Mouse (Mus musculus): ENCODE data around the gene Gm20388. TPM values are rescaled to one million over a fixed set of nuclear protein-coding genes. Genes with fewer than 3 reads are reported as not detected.

The Gm20388 gene
- polyA plus RNA-seq, 1 experiment from 2014 or later: not detected

DNA sequence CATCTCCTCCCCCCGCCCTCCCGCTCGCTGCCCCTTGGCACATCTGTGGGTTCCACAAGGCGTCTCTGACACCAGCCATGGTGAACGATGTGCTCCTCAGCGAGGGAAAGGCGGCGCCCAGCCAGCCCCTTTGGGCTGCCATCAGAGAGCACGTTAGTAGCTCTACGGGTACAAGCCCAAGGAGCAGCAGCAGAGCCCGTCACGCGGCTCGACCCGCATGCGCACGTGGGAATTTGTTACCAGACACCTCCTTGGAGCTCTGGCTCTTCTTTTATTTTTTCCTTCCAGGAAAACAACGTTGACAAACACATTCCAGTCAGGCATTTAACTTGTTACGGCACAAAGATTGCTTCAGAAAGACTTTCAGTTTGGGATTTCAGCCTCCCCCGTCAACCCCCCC, 1765.1 kb downstream of the Gm20388 start:
- 48% methylated on average over 20 of the region's 20 CpGs for WGBS
- Histone ChIP-seq H3K4me1 (replicated peaks) (no peaks in the 10 kb centered on the region; the same call in 1 of the 2 replicates), H3K27ac (no peak overlapping the region), H3K9me3 (replicated peaks) (no peaks in the 10 kb centered on the region), H3K36me3 (no peaks in the 10 kb centered on the region), H3K27me3 (no peaks in the 10 kb centered on the region), H3K9ac (no peak overlapping the region), H3K4me2 (no peak overlapping the region), H3K4me3 (no peak overlapping the region)
- no peak for ATAC-seq (replicated peaks; ENCODE audit: insufficient number of reproducible peaks, insufficient read depth, low FRiP score, low read depth)

DNA sequence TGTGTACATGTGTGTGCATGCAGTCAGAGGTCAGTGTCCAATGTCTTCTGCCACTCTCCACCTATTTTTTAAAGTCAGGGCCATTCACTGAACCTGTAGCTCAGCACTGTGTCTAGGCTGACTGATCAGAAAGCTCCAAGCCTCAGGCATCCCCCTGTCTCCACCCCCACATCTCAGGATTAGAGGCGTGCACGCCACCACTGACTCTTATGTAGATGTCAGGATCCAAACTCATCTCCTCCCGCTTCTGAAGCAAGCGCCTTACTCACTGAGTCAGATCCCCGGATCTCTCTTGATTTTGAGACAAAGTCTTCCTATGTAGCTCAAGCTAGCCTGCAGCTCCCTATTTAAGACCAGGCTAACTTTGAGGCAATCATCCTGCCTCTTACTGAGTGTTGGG, 1768.1 kb downstream of the Gm20388 start:
- no peak overlapping the region for H3K9ac ChIP-seq
- WGBS: 64% methylated on average over 5 of the region's 5 CpGs
- H3K4me2 ChIP-seq: no peak overlapping the region
- no peak overlapping the region for H3K27ac ChIP-seq
- no peaks in the 10 kb centered on the region for H3K36me3 ChIP-seq
- no peaks in the 10 kb centered on the region for H3K9me3 ChIP-seq (replicated peaks)
- no peak overlapping the region for H3K4me3 ChIP-seq
- ATAC-seq (replicated peaks; ENCODE audit: insufficient number of reproducible peaks, insufficient read depth, low FRiP score, low read depth): no peak
- no peaks in the 10 kb centered on the region; the same call in 1 of the 2 replicates for H3K4me1 ChIP-seq (replicated peaks)
- H3K27me3 ChIP-seq: no peaks in the 10 kb centered on the region

DNA sequence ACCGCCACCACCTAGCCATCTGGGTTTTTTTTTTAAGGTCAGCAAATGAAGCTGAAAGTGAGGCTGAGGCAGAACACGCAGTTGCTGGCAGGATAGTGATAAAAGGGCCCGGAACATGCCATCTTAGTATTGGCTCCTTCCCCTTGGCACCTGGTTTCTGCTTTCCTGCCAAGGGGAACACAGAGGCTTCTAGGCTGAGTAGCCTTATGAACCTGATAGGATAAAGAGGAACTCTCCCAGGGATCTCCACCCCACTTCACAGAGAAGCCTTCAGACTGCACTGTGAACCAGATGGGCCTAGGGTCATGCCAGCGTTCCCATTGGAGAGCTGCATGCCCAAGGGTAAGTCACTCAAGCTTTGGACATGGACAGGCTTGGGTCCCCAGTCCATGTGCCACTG, 1770.3 kb downstream of the Gm20388 start:
- no peak overlapping the region for H3K4me2 ChIP-seq
- no peak overlapping the region for H3K27ac ChIP-seq
- WGBS: 77% methylated on average over 4 of the region's 4 CpGs
- H3K4me1 ChIP-seq (replicated peaks): no peaks in the 10 kb centered on the region
- H3K9me3 ChIP-seq (replicated peaks): no peaks in the 10 kb centered on the region
- H3K36me3 ChIP-seq: no peaks in the 10 kb centered on the region
- no peaks in the 10 kb centered on the region for H3K27me3 ChIP-seq
- H3K4me3 ChIP-seq: no peak overlapping the region
- H3K9ac ChIP-seq: no peak overlapping the region
- ATAC-seq (replicated peaks; ENCODE audit: insufficient number of reproducible peaks, insufficient read depth, low FRiP score, low read depth): no peak

DNA sequence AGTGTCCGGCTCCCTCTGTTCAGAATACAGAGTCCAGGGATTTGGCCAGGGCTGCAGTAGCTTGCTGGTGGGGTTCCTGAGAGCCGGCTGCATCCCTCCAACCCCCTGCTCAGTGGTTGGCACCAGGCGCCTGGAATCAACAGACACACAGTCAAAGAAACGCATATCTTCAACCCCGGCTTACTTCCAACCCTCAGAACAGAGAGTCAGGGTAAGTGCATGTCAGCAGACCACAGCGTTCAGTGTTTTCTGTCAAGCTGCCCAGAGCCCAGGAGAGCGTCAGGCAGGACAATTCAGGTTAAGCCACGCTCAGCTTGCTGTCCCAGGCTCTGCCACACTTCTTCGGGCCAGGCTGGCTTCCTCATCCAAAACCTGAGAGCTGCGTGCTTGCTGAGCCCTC, 1770.8 kb downstream of the Gm20388 start:
- H3K9ac ChIP-seq: no peak overlapping the region
- H3K4me2 ChIP-seq: no peak overlapping the region
- 34% methylated on average over 10 of the region's 10 CpGs for WGBS
- H3K36me3 ChIP-seq: no peaks in the 10 kb centered on the region
- no peak overlapping the region for H3K27ac ChIP-seq
- no peaks in the 10 kb centered on the region for H3K4me1 ChIP-seq (replicated peaks)
- H3K27me3 ChIP-seq: no peaks in the 10 kb centered on the region
- no peak overlapping the region for H3K4me3 ChIP-seq
- no peak for ATAC-seq (replicated peaks; ENCODE audit: insufficient number of reproducible peaks, insufficient read depth, low FRiP score, low read depth)
- no peaks in the 10 kb centered on the region for H3K9me3 ChIP-seq (replicated peaks)

DNA sequence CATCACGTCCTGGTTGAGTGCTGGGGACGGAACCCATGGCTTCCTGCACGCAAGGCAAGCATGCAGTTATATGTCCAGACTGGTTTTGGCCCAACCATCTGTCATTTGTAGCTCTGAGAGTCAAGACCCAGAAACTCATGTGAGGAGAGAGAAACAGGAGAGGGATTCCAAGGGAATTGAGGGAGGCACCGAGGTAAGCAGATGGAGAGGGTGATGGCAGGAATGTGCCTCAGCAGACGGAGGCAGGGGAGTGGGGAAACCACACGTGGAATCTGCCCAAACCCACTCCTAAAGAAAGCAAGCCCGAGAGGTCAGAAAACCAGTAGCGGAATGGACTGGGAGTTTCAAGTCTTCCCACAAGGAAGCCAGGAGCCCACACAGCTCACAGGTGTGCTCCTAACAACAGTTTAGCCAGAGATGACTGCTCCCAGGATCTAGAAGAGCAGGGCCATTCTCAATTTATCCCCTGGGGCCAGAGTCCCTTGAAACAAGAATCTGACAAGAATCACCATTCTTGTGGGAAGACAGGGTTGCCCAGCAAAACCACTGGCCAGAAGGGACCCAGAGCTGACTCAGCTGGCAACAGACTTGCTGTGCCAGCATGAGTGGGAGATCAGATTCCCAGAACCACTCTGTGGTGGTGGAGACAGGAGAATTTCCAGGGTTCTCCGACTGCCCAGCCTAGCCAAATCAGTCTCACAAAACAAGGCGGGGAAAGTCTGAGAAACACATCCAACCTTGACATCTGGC, 1772.6 kb downstream of the Gm20388 start:
- H3K4me1 ChIP-seq (replicated peaks): peaks cover 7% of the 10 kb centered on the region
- no peak overlapping the region for H3K4me2 ChIP-seq
- H3K9me3 ChIP-seq (replicated peaks): no peaks in the 10 kb centered on the region
- no peak overlapping the region for H3K27ac ChIP-seq
- no peaks in the 10 kb centered on the region for H3K27me3 ChIP-seq
- no peaks in the 10 kb centered on the region for H3K36me3 ChIP-seq
- no peak for ATAC-seq (replicated peaks; ENCODE audit: insufficient number of reproducible peaks, insufficient read depth, low FRiP score, low read depth)
- 59% methylated on average over 10 of the region's 10 CpGs for WGBS
- no peak overlapping the region for H3K9ac ChIP-seq
- H3K4me3 ChIP-seq: no peak overlapping the region

DNA sequence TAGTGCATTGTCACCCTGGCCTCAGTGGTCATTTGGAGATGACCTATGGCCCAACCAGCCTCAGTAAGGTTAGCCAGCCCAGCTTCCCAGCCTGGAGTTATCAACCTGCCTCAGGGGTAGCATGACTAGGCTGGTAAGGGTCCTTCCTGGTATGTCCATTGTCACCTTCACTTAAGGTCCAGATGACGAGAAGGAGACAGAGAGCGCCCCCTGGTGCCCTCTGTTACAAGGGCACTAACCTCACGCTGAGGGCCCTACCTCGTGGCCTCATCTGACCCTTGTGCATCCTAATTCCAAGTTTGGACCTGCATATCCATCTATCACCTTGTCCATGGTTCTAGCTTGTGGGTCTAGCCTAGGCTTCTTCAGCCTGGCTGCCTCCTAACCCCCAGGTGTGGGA, 1774.8 kb downstream of the Gm20388 start:
- H3K9ac ChIP-seq: no peak overlapping the region
- H3K27me3 ChIP-seq: no peaks in the 10 kb centered on the region
- no peak overlapping the region for H3K4me2 ChIP-seq
- ATAC-seq (replicated peaks; ENCODE audit: insufficient number of reproducible peaks, insufficient read depth, low FRiP score, low read depth): no peak
- peaks cover 7% of the 10 kb centered on the region for H3K4me1 ChIP-seq (replicated peaks)
- no peak overlapping the region for H3K27ac ChIP-seq
- no peak overlapping the region for H3K4me3 ChIP-seq
- WGBS: 14% methylated on average over 4 of the region's 4 CpGs
- no peaks in the 10 kb centered on the region for H3K36me3 ChIP-seq
- no peaks in the 10 kb centered on the region for H3K9me3 ChIP-seq (replicated peaks)

DNA sequence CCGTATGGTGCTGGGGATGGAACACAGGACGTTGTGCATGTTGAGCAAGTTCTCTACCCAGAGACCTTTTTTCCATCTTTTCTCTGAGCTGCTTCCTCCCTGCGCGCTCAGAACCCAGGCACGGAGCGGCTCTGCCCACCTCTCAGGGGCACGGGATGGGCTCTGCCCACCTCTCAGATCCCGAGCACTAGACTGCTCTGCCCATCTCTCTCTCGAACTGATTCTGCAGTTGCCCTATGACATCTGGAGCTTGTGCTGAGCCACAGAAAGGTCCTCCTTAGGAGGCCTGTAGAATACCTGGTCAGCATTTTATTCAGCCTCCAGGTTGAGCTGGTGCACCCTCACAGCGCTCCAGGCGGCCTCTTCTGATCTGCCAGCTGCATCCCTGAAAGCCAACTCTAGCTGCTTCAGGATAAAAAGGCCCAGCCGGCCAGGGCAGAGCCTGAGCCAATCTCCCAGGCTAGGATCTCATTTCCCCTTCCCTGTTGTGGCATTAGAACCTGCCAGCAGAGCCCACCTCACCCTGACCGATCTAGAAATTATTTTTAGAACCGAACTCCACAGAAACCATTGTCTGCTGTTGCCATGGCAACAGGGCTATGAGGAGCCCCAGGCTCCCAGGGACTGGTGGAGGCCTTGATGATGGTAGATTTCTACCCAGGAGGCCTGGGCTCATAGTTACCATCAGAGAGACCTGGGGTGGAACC, 1777.0 kb downstream of the Gm20388 start:
- Histone ChIP-seq H3K27me3 (no peaks in the 10 kb centered on the region), H3K9me3 (replicated peaks) (no peaks in the 10 kb centered on the region), H3K4me3 (no peak overlapping the region), H3K27ac (no peak overlapping the region), H3K36me3 (no peaks in the 10 kb centered on the region), H3K9ac (no peak overlapping the region), H3K4me2 (no peak overlapping the region), H3K4me1 (replicated peaks) (peaks cover 7% of the 10 kb centered on the region)
- ATAC-seq (replicated peaks; ENCODE audit: insufficient number of reproducible peaks, insufficient read depth, low FRiP score, low read depth): no peak
- 56% methylated on average over 14 of the region's 14 CpGs for WGBS

DNA sequence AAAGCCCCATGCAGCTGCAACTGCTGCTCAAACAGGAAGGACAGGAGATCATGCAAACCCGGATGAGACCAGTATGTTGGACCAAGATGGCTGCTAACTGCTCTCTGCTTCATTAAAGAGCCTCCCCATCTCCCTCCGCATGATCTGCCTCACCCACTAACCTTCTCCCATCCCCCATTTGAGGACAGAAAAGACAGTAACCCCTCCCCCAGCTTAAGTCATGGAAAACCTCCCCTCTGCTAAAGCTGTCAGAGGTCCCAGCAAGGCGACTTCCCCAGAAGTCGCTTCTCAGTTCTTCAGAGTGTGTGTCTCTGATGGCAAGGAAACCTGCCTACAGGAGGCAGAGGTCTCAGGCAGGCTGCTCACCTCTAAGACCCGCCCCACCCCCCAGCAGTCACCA, 1777.9 kb downstream of the Gm20388 start:
- Histone ChIP-seq H3K4me1 (replicated peaks) (peaks cover 7% of the 10 kb centered on the region), H3K9me3 (replicated peaks) (no peaks in the 10 kb centered on the region), H3K4me2 (no peak overlapping the region), H3K36me3 (no peaks in the 10 kb centered on the region), H3K27ac (no peak overlapping the region), H3K4me3 (no peak overlapping the region), H3K9ac (no peak overlapping the region), H3K27me3 (no peaks in the 10 kb centered on the region)
- WGBS: 44% methylated on average over 5 of the region's 5 CpGs
- ATAC-seq (replicated peaks; ENCODE audit: insufficient number of reproducible peaks, insufficient read depth, low FRiP score, low read depth): no peak

DNA sequence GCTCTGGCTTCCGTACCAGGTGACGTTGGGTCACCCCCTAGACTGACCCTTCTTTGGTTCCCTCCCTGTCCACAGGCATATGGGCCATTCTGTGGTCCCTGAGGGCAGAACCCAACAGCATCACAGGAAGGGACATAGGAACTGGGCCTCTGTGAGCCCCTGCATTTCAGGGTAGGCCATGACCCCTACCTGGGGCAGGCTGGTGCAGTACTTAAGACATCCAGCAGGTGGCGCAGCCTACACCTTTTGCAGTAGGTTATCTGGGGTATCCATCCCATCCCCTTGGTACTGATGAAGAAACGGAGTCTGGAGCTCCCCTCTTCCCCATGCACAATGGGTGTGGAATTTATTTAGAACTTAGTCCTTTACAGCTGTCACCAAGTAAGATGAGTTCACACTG, 1783.8 kb downstream of the Gm20388 start:
- H3K36me3 ChIP-seq: no peaks in the 10 kb centered on the region
- no peak overlapping the region for H3K27ac ChIP-seq
- no peaks in the 10 kb centered on the region for H3K9me3 ChIP-seq (replicated peaks)
- no peak overlapping the region for H3K4me3 ChIP-seq
- peaks cover 9% of the 10 kb centered on the region for H3K4me1 ChIP-seq (replicated peaks)
- no peak overlapping the region for H3K4me2 ChIP-seq
- no peak overlapping the region for H3K9ac ChIP-seq
- ATAC-seq (replicated peaks; ENCODE audit: insufficient number of reproducible peaks, insufficient read depth, low FRiP score, low read depth): no peak
- no peaks in the 10 kb centered on the region; the same call in 1 of the 2 replicates for H3K27me3 ChIP-seq
- 55% methylated on average over 4 of the region's 4 CpGs for WGBS

DNA sequence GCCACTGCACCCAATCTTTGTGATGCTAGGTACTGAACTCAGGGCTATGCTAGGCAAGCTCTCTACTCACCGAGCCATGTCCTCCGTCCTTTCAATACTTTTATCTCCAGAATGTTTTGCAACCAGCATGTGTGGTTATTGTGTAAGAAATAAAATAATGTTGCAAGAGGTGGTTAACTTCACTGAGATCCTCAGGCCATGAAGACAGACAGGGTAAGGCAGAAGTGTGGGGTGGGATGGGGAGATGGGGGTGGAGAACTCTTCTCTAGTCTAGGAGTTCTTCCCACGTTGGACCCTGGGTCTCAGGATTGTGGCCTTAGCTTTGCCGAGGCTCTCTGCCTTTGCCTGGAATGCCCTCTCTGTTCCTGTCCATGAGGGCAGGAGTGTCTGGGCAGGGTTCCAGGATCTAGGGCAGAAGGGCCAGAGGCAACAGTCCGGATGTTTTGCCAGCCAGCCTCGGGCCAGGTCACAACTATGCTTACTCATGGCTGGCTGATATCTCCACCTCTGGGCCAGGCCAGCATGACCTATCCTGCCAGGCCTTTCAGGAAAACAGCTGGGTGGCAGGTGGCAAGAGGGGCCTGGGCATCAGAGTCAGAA, 1785.0 kb downstream of the Gm20388 start:
- no peak overlapping the region for H3K9ac ChIP-seq
- H3K27ac ChIP-seq: no peak overlapping the region
- H3K36me3 ChIP-seq: no peaks in the 10 kb centered on the region
- 49% methylated on average over 6 of the region's 6 CpGs for WGBS
- no peaks in the 10 kb centered on the region for H3K9me3 ChIP-seq (replicated peaks)
- no peak overlapping the region for H3K4me2 ChIP-seq
- no peak for ATAC-seq (replicated peaks; ENCODE audit: insufficient number of reproducible peaks, insufficient read depth, low FRiP score, low read depth)
- H3K27me3 ChIP-seq: no peaks in the 10 kb centered on the region; the same call in 1 of the 2 replicates
- no peak overlapping the region for H3K4me3 ChIP-seq
- H3K4me1 ChIP-seq (replicated peaks): peaks cover 9% of the 10 kb centered on the region

DNA sequence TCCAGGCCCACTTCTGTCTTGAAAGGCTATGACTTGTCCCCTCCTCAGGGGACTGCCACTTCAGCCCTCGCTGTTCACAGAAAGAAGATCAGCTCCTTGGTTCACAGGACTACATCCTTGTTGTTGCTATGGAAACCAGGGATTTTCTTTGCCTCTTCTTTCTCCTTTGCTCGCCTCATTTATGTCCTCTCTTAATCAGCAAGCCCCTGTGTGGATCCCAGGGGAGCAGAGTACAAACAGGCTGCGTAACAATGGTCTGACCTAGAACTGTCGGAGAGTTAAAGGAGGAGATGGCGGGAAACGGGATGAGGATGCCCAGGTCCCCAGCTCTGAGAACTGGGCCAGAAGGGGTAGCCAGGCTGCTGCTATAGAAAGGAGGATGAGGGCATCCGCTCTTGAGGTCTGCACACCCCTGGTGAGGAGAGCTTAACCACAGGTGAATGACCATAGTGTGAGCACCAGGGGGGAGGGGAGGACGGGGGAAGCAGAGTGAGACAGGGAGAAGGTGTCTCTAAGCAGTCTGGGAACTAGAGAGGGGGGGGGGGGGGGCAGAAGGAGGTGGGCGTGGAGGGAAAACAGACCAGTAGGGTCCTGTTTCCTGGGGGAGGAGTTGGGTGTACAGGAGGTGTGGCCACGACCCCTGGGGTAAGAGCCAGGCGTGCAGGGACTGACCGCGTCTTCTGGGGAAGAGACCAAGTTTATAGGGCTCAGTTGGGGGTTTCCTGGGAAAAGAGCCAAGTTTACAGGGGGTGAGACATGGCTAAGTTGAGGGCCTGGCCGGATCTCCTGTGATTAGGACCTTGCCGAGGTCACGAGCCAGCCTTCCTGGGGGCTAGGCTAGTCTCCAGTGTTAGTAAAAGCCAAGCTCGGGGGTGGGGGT, 1787.3 kb downstream of the Gm20388 start:
- Histone ChIP-seq H3K9ac (no peak overlapping the region), H3K27ac (no peak overlapping the region), H3K4me1 (replicated peaks) (peaks cover 9% of the 10 kb centered on the region), H3K9me3 (replicated peaks) (no peaks in the 10 kb centered on the region), H3K36me3 (no peaks in the 10 kb centered on the region), H3K4me2 (peak overlapping the region; percentile 43), H3K4me3 (no peak overlapping the region), H3K27me3 (no peaks in the 10 kb centered on the region; the same call in 1 of the 2 replicates)
- WGBS: 3% methylated on average over 17 of the region's 17 CpGs
- no peak for ATAC-seq (replicated peaks; ENCODE audit: insufficient number of reproducible peaks, insufficient read depth, low FRiP score, low read depth)
